Mouse (Mus musculus): ENCODE measurements at regions not wholly inside any gene's neighbourhood (a gene's known extent, or its start where the extent isn't known, plus 50 kb on each side); places are given as distances from the start of the nearest gene placed in this dataset.

DNA sequence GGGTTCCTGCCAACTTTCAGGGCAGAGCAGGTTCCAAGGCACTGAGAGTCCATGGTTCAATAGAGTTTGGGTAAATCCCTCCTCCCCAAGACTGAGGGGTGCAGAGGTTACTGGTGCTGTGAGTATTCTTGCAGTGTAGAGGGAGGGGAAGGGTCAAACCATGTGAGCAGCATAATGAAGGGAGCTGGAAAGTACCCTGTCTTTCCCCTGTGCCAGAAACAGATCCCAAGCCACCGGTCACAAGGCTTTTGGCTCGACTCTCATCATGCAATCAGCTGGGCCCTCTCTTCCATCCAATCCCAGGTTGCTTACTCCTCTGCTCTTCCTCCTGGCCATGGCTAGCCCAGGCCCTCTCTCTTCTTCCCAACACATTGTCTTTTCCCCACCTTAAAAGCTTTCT, 182.8 kb upstream of the Rybp start:
- TF ChIP-seq CTCF (IDR thresholded peaks at IDR 0.05; ENCODE audit: low read depth): no peak
- TF ChIP-seq EP300 (optimal IDR thresholded peaks at IDR 0.05): no peak
